Mouse (Mus musculus) cerebellum, postnatal 36 days (tissue): Measurements from ENCODE around the gene Tprgl.

Source experiments
- DNase-seq, 2 experiments: peaks; one replicate each; pipeline ENCODE4 v3.0.0; 2021 to 2022; ENCODE audit warnings: mixed read lengths in 2 of 2

Tprgl gene

DNA sequence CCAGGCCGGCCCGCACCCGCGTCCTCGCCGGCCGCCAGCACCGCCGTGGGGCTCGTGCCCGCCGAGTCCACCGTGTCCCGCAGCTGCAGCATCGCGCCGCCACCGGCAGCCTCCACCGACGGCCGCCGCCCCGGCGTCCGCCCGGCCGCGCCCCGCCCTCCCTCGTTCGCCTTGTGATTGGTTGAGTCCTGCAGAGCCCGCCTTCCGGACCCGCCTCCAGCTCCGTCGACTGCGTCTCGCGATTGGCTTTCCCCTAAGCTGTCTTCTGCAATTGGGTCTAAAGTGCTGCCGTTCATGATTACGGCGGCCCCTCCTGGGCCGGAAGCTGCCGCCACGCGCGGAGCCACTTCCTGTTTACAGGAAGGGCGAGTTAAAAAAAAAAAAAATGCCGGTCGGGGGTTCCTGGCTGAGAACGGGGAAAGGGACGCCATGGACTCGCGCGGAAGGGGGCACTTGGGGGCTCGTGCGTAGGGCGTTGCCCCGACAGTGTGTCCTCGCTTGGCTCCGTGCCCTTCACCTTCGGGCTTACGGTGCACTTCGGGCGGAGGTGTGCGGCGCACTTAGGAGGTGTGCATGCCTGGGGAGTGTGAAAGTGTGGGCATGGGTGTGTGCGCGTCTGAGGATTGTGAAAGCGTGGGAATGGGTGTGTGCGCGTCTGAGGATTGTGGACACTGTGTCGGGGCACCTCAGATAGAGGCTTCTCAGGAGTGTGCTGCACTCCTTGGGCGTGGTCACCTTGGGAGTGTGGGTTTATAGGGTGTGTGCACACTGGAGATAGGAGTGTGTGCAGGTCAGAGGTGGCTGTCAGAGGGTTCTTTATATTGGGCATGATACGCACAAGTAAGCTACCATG, at the start of gene Tprgl:
Gene Tprgl, minus strand, starts transcription at position 129 of the 853 bp plus-strand sequence.
- peak; percentile 96 to 97 for DNase-seq

DNA sequence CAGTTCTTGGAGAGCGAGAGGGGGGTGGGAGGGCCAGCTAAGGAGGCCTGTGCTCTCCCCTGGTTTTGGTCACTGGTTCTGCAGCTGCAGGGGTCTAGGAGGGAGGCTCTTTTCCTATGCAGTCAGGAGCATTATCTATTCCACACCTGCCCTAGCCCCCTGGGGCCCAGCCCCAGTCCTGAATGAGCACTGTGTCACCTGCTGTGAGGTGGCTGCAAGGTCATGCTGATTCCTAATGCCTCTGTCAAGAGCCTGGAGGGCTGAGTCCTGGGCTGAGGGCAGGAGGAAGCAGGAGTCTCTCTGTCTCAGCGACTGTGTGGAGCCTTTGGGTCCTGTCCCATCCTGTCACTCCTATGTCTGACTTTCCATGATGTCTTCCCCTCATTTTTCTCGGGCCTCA, 49.4 kb upstream of the Tprgl start:
- DNase-seq, result no peak

DNA sequence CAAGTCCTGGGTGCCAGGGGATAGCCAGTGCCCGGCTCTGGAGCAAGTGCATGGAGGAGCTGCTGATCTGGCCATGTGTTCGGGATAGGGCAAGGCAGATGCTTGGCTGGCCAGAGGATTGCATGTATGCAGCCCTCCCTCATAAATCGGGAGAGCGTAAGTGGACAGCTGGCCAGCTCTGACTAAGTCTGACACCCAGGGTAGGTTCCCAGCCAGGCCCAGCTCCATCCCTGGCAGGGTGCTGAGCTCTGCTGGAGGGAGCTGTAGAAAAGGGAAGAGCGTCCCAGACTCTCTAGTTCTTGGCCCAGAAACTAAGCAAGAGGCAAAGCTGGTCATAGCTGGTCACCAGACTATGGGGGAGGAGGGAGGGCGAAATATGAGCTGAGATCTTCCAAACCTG, 48.6 kb upstream of the Tprgl start:
- no peak for DNase-seq

DNA sequence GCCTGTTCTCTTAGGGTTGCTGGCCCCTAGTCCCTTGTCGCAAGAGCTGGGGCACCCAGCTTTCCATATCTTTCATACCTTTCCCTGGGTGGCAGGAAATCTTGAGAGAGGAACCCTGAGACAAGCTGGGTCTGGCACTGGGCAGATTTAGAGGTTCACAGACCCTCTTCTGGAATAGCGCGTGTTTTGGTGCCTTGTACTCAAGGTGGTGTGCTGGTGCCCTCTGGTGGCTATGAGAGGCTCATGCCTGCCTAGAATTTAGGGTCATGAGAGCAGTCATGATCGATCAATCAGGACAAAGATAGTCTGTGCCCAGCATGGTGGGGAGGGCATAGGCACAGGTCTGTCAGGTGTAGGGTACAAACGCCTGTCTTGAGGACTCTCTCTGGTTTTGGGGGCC, 46.8 kb upstream of the Tprgl start:
- peak; percentile 71 to 73 for DNase-seq

DNA sequence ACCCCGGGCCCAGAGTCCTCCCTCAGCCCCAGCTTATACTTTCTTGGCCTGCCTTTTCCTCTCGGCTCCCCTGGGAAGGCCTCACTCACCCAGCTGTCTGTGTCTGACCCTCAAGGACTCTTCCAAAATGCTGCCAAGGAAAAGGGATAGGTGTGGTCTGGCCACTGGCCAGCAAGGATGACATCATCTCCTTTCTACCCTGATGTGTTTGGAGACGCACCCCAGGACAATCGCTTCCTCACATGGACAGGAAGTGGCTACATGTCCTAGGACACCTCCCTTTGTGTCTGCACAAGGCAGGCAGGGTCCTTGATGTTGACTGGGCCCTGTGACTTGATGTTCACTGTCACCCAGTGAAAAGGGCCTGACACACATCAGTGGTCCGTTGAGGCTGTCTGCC, 44.9 kb upstream of the Tprgl start:
- no peak for DNase-seq

DNA sequence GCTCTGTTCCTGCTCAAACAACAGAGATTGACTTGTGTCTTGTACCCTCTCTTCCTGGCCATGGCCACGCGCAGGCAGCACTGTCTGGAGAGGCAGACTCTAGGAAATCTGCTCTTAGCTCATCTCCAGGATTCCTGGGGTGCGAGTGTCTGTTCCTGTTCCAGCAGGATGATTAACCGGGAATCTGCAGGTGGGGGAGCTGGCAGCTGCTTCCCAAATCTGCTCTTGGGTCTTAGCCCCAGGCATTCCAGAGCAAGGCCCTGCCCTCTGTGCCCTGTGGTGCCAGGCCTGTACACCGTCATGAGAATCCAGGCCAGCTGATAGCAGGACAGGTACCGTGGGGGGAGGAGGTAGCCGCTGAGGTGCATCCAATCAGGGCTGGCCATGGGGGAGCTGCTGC, 44.1 kb upstream of the Tprgl start:
- peak; percentile 86 to 91 for DNase-seq

DNA sequence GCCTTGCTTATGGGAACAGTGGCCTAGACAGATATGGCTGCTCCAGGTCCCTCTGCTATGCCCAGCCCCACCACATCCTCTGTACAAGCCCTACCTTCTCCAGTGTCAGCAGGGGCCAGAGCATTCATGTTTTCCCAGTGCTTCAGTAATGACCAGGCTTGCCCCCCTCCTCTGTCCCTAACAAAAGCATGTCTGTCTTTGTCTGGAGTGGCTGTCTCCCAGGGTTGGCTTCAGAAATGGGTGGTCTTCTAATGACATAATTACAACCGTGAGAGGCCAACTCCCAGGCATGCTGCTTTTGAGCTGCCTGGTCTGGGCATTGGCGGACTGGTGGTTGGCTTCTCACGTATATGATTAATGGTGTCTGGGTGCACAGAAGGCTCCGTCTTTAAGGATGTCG, 41.0 kb upstream of the Tprgl start:
- no peak for DNase-seq

DNA sequence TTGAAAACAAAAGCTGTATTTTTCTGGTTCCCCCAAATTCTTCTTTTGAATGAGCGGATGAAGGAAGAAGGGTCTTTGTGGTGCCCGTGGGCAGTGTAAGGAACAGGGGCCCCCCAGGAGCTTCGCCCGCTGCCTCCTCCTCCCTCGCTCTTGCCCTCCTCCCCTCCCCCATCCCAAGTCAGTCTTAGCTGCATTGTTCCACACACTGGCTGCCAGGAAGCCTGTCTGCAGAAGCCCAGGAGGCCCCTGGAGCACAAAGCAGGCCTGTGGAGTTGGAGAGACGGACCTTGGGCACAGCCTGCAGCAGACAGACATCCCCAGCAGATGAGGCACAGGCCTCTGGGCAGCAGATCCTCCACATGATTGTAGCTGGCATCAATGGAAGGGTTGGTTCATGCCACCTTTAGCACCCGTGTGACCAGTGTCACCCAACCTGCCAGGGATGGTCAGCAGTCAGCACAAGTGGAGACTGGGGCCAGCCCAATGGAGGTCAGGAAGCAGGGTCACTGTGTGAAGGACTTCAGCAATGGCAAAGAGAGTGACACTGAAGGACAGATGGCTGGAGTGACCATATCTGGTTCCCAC, 38.0 kb upstream of the Tprgl start:
- DNase-seq, result no peak

DNA sequence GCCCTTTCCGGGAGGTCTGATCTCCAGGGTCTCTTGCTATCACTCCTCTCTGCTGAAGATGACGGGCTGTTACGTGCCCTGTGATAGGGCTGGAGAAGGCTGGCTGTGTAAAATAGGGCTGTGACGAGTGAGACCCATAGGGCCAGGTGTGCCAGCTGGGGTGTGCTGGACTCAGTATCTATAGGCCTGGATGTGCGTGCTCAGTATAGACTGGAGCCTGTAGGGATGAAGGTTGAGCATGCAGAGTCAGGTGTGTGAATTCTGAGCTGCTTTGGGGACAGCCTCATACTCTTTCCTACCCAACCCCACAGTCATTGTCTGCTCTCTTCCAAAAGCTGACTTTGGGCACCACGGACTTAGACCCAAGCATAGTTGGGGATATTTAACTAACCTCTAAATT, 37.5 kb upstream of the Tprgl start:
- no peak for DNase-seq

DNA sequence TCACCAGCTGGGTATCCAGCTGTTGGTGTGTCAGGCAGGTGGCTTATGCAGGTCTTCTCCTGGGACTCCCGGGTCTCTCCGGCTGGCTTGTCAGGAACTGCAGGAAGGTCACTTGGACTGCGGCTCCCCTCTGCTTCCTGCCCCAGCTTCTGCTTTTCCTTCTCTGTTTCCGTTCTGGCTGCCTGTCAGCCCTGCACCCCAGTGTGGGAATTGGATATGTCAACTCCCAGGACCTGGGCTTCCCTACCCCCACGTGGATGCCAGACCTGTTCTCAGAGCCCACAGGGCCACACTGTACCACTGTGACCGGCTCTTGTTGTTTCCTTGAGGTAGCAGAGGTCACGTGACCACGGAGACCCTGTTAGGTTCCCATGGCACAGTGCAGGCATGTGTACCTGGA, 28.5 kb upstream of the Tprgl start:
- DNase-seq, result no peak

DNA sequence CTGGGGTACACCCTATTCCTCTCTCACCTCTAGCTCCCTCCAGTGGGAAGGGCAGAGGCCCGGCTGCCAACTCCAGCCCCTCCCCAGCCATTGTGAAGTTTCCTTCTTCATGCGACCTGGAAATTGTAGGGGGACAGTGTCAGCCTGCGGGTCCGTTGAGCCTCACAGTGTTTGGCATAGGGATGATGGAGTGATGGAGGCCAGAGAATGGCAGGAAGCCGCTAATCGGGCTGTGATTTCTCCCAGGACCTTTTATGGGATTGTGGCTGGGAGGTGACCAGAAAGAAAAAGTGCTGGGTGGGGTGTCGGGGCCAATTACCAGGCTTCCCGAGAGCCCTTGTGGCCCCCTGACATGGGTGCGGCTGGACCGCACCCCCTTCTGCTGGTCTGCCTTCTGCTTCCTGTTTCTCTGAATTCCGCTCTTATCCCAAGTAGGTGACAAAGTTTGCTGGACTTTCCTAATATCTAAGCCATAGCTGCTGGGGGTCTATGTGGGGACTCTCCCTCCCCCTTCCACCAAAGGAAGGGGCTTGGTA, 25.6 kb upstream of the Tprgl start:
- DNase-seq, result no peak

DNA sequence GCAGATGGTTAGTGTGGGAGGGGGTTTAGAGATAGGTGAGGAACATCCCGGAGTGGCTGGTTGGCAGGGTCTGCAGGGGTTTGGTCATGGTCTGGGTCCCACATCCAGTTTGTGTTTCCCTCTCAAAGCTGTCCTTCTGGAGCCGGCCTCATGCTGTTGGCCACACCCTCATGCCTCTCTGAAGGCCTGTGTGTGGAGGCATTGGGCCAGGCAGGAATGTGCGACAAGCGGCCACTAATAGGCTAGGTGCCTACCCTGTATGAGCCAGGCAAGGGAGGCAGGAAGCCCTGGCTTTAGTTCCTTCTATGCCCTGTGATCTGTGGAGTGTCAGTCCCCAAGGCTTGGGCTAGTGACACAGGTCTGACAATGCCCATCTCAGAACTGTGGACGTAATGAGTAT, 24.5 kb upstream of the Tprgl start:
- DNase-seq, result no peak

DNA sequence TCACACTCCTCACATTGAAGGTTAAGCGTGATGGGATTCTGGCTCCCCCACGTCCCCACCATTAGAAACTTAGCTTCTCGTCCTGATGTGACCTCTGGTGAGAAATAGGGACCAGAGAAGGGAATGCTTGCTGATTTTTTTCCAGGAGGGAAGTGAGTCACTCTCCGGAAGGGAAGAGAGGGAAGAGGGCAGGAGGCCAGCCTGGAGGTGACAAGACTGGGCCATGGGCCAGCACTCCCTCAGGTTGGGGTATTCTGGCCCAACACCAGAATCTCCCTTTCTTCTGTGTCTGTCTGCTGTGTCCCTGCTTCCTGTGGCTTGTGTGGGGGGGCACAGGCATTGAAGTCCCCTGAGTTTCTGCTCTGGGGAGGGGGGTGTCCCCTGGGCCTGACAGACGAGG, 23.1 kb upstream of the Tprgl start:
- no peak for DNase-seq

DNA sequence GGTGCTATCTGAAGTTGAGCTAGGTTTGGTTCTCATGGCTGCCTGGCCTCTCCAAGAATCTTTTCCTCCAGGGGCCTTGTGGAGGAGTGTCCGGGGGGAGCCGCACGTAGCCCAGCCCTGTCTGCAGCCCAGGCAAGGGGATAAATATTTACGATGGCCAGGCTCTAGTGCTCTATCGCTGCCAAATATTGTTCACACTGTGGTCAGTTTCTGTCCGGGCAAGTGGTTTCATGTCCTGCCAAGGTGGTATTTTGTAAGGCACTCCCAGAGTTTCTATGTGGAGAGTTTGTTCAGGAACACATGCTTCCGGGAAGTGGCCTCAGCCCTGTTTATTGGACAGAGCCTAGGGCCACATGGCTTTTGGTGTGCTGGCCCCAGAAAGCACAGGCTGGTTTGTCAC, 20.5 kb upstream of the Tprgl start:
- DNase-seq, result no peak

DNA sequence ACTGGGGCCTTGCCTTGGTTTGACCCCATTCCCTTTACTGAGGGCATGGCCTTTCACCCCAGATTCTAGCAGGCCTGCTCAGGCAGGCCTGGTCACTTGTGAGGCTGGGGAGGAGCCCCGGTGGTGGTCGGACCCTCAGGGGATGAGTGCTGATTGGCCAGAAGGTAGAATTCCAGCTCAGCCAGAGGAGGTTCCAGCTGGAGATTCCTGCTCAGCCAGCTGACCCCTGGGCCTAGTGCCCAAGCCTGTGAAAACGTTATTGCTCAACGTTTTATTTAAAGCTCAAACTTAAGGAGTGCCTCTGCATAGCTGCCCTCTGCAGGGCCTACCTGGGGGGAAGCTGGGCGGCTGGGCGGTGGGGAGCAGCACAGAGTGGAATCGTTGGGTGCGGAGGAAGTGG, 16.8 kb upstream of the Tprgl start:
- DNase-seq, result no peak

DNA sequence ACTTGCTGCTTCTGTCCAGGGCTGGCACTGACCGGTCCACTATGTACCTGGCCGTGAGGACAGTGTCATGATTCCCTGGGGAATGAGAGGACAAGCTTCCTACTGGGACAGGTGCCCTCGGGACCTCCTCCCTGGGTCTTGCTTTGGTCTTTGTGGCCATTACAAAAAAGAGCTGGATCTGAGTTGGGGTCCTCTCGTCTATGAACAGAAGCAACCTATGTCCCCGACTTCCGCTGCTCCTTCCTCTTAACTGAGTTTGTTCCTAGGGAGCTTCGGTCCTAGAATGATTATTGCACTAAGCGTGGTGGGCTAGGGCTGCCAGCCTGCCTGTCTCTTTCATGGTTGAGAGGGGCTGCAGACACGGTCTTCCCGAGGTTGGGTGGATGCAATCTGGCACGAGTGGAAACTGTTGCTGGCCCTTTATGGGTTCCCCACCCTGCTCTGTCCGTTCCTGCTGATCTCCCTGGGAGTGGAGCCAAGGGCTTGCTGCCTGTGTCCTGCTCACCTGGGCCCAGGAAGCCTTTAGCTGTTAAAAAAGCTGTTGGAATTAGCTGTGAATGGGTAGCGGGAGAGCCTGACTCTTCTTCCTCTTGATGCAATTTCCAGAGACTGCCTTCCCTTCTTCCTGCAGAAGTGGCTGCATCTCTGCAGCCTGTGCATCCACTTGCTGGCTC, 11.6 kb upstream of the Tprgl start:
- no peak for DNase-seq

DNA sequence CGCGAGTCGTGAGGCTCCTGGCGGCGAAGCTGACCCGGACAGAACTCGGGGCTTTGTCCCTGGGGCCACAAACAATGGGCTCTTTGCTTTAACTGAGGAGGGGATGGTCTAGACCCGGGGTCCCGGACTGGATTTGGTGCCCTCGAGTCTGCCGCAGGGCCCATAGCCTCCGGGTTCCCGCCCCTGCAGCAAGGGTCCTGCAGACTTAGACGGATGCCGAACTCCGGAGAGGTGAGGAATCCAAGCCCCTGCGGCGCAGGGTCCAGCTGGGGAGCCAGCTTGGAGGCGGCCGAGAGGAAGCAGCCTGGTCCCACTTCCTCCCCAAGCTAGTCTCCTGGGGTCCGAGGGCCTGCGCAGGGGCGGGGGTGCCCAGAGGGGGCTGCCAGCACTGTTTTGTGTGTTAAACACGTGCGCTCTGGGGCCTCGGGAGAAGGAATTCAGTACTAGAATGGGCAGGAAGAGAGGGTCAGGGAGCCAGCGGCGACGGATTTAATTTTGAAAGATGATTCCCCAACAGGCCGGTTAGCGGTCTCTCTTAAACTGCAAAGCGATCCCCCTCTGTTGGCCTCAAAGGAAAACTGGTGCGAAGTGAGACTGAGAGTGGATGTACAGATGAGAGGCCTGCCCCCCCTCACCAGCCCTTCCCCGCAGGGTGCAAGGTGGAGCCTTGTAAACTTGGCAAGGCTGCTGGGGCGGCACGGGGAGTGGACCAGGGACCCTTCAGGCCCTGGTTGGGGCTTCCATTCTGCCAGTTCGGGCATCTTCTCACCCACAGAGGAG, 10.9 kb upstream of the Tprgl start:
- no peak for DNase-seq

DNA sequence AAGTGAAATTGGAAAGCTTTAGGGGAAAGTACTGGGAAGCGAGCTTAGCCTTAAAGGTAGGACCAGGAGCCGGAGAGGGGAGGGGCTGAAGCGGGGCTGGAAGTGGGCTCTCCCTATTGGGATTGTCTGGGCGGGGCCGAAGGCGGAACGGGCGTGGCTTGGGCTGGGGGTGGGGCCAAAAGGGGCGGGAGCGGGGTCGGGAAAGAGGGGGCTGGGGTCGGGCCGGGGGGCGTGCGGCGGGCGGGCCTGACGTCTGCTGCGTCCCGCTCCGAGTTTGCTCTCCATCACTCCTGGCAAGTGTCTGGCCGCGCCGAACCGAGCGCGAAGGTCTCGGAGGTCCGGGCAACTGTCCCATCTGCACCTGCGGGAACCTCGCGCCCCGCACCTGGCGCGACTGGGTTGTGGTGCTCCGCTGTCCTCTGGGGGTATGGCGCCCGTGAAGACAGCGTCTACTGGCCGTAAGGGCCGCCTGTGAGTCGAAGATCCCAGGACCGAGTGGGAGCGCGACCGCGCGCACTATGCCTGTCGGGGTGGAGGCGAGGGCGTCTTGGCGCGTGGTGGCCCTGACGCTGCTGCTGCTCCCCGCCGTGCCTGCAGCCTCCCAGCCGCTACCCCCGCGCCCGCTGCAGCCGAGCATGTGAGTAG, 10.2 kb upstream of the Tprgl start, which contains the start of gene Megf6:
Gene Megf6, plus strand, starts transcription at position 225 of the 645 bp plus-strand sequence.
- no peak for DNase-seq

DNA sequence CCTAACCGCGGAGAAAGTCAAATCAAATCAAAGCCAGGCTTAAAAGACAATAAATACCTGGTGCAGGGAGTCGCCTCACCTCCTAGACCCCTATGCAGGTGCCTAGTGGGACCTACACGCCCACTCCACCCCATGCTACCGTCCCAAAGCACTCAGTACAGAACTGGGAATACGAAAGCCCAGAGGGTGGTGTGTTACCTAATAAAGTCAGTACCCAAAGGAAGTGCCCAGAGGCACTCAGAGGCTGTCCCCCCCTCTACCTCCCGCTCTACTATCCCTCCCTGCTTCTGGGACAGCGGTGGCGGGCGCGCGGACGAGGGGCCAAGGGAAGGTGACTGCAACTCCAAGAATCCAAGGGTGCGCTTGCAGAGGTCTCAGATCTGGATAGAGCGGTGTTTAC, 9.6 kb upstream of the Tprgl start:
- no peak for DNase-seq

DNA sequence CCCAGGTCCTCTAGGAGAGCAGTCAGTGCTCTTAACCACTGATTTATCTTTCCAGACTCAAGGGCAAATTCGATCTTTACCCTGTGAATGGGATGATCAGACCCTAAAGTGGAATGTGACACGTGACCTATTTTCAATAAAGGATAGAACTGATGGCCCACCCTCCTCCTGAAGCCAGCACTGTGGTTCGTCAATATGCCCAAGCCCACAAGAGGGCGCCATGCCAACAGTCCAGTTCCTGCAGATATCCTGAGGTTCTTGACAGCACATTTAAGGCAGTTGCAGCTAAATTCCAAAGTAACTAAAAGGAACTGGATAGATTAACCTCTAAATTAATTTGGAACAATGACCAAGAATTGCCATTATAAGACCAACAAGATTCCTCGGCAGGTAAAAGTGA, 6.6 kb upstream of the Tprgl start:
- DNase-seq, result peak; percentile 48 to 49

DNA sequence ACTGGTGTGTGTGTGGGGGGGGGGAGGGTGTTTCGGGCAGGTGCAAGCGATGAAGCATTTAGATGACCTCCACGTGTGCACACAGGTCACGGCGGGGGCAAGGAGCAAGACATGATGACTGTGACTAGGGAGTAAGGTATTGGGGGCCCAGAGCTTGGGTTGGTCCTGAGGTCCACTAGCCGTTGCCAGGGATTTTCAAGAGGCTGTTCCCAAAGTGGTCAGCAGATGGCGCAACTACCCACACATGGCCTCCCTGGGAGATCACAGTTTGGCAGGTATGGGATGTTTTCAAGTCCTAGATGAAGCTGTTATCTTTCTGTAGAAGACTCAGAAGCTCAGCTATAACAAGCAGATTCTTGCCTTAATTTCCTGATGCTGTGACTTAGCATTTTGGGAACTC, 2.8 kb upstream of the Tprgl start:
- peak; percentile 78 to 84 for DNase-seq

DNA sequence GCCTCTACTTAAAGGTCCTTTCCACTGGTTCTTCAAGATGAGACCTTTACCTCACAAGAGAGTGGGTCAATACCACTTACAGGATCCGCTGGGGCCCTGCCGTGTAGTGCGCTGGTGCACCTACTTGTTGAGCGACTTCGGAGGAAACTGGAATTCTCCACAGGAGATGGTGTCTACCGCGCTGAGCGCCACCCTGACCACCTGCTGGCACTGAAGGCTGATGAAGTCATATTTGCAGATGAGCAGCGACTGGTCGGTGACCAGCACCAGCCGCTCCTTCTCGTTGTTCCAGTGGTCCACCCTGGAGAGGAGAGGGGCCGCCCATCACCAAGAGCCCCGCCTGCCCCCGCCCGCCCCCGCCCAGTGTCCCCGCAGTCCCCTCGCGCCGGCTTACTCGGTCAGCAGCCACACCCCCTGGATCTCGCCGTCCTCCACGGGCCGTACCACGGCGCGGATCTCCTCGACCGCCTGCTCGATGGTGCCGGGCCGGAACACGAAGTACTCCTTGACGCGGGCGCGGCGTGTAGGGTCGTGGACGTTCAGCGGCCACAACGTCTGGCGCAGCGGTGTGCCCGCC, 417 bp downstream of the Tprgl start:
- no peak for DNase-seq
